Mouse (Mus musculus) gastrocnemius, postnatal 14 days (tissue): ENCODE data around the gene Acbd3. TPM values are rescaled to one million over a fixed set of nuclear protein-coding genes. Genes with fewer than 3 reads are reported as not detected.
A peak's percentile ranks its signal among the peaks of the same experiment; 100 is the strongest.

ENCODE experiments used
- DNase-seq: peaks from one replicate; pipeline ENCODE4 v3.0.0; 2021; ENCODE audit warnings: mixed read lengths
- intact Hi-C: fragments of 180-260 bp; cut with DNase I; formaldehyde crosslinking; loops from one replicate; pipeline ENCODE4 v1.15.1; 2025; ENCODE audit warnings: low total_unique reads
- total RNA-seq, 2 experiments: library from RNA; stranded (reverse); gene quantifications; 2 replicates each; pipeline ENCODE4 v1.2.3; 2021

Gene Acbd3
- total RNA-seq, 2 experiments from 2014 or later: 15.4 to 16.9 TPM

DNA sequence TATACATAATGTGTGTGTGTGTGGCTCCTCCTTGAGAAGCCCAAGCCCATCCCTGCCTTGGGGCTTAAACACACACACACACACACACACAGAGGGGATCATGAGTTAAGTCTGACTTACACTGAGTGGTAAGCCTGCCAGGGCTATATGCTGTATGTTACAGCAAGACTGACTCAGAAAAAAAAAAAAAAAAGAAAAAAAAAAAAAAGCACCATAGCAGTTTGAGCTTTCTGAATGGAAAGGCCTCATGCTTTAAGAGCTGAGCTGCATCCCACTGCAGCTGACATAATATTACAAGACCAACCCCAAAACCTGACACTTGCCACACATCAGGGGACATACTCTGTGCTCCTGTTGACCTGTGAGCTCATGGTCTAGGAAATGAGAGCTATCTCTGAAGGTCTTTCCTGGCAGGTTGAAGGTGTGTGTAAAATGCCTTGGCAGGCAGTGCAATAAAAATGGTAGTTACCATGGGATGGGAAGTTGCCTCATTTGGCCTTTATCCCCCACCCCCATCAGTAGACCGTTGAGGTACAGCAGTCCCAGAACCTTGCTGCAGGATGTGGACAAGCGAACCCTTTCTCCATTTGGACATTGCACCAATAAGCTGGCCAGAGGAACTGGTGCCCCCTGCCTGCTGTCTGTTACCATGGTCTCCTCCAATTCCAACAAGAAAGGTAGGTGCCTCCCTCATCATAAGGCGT, 31.6 kb downstream of the Acbd3 start:
- DNase-seq: no peak
- intact Hi-C loops: no loop called here

GRCm38 (mm10) chr1:180757956-180758520, 32.2 kb downstream of the Acbd3 start:
- intact Hi-C loops: no loop called here

DNA sequence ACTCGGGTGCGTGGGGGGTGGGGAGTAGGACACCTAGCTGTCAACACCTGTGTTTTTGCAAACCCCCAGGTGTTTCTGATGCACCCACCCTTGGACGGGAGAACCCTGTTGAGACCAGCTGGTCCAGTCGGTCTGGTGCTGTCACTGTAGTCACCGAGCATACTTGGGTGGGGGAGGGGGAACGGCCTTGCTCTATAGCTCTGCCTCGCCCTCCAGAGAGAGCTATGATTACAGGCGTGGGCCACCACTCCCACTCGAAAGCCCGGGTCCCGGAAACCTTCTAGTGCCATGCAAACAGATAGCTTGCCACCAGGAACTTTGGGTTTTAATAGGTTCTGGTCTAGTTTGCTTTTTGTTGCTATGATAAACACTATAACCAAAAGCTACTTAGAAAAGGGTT, 36.3 kb downstream of the Acbd3 start:
- DNase-seq: no peak
- intact Hi-C loops: loop anchor here (2.0 to 10.0 kb wide), 2 partner anchors 37 to 327 kb away; no protein-coding TSS in a partner anchor

More at GRCm38 (mm10) chr1:180757956-180758520, 32.2 kb downstream of the Acbd3 start:
- DNase-seq: no peak

DNA sequence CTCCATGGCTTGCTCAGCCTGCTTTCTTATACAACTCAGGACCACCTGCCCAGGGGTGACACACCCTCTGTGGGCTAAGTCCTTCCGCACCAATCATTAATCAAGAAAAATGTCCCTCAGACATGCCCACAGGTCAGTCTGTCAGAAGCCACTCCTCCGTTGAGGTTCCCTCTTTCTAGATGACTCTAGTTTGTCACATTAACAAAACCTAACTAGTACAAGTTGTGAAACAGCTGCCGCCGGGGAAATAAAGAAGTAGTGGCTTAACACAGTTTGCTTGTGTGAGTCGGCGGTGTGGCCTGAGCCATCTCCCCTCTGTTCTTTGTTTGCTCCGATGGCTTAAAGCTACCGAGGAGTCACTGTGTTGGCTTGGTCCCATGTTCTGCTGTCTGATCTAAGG, 36.8 kb downstream of the Acbd3 start:
- no peak for DNase-seq
- intact Hi-C loops: loop anchor here (2.0 to 10.0 kb wide), 2 partner anchors 38 to 328 kb away; no protein-coding TSS in a partner anchor

DNA sequence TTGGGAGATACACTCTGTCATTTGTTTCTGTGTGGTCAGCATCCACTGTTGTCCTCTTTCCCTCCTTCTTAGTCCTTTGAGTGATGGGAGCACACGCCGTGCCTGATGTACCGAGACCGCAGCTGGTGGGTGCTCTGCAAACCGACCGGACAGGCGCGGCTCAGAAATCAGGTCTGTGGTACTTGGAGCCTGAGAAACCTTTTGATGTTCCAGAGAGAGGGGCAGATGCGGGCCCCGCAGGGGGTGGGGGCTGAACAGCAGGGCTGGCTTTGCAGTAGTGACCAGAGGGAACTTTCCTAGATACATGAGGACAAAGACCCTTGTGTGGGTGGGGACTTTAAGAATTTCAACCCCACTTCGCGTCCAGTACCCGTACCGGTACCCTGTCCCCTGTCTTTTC, 37.5 kb downstream of the Acbd3 start:
- intact Hi-C loops: loop anchor here (2.0 to 10.0 kb wide), 2 partner anchors 39 to 329 kb away; no protein-coding TSS in a partner anchor
- DNase-seq: no peak

DNA sequence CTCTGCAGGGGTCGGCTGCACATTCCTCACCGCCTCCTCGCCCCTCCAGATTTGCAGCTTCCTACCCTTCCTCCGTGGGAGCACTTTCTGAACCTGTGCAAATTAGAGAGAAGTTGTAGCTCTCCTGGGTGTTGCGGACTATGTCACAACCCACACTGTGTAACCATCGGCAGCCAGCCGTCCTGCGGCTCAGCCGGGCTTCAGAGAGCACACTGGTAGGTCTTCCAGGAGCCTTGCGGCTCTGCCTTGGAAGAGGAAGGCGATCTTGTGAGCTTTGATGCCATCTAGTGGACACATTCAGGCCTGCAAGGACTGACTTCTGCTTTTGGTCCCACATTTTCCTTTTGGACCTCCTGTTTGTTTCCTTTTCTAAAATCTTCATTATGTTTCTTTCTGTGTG, 38.0 kb downstream of the Acbd3 start:
- intact Hi-C loops: loop anchor here (2.0 to 10.0 kb wide), 2 partner anchors 39 to 329 kb away; no protein-coding TSS in a partner anchor
- DNase-seq: peak; percentile 82

GRCm38 (mm10) chr1:180765393-180765792, 39.5 kb downstream of the Acbd3 start:
- intact Hi-C loops: loop anchor here (10.0 kb wide), 1 partner anchor 331 kb away; no protein-coding TSS in a partner anchor
- DNase-seq: no peak

DNA sequence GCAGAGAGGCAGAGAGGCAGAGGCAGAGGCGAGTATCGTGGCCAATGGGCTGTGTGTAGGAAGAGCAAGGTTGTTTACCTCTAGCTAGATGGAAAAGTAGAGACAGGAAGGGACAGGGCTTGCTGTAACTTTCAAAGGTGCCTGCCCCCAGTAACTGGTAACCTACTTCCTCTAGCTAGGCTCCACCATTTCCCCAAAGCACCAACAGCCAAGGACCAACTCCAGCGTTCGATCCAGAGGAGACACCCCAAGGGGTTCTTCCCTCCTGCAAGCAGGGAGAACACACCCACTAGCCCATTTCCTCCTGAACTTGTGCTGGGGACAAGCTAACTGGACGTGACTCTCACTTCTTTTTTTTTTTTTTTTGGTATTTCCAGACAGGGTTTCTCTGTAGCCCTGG, 40.7 kb downstream of the Acbd3 start:
- intact Hi-C loops: loop anchor here (10.0 kb wide), 1 partner anchor 332 kb away; no protein-coding TSS in a partner anchor
- no peak for DNase-seq

DNA sequence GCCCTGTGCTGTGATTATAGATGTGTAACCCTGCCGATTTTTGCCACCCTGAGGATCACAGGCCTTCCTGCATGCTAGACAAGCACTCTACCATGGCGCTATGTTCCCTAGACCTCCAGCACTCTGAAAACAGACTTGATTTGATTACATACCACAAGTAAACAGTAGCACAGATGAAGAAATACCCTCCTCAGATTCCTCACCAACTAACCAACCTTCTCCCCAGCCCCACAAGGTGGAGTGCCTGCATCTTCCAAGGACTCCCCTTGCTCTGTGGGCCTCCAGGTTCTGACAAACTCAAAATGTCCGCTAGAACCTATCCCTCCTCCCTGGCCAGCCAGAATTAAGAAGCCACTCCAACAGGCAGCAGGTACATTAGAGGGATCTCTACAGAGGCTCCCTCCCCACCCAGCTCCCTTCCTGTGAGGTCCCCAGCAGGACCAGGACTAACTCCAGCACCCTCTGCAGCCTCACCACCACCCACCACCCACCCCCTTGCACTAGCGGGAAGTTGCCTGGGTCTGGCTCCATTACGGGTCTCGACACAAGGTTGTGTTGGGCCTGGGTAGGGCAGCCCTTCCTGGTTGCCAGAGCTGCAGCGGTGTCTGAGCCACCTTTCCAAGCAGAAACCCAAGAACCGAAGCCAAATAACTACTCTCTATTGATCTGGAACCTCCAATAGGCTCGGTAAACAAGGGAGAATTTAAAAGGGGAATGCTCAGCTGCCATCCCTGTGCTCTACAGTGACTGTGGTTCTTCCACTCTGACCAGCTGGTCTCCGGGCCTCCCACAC, 41.9 kb downstream of the Acbd3 start:
- intact Hi-C loops: loop anchor here (10.0 kb wide), 1 partner anchor 333 kb away; no protein-coding TSS in a partner anchor

GRCm38 (mm10) chr1:180768334-180769168, 42.7 kb downstream of the Acbd3 start:
- DNase-seq: peak; percentile 81
- intact Hi-C loops: loop anchor here (10.0 kb wide), 1 partner anchor 334 kb away; no protein-coding TSS in a partner anchor

More for the DNA sequence above, 41.9 kb downstream of the Acbd3 start:
- no peak for DNase-seq

DNA sequence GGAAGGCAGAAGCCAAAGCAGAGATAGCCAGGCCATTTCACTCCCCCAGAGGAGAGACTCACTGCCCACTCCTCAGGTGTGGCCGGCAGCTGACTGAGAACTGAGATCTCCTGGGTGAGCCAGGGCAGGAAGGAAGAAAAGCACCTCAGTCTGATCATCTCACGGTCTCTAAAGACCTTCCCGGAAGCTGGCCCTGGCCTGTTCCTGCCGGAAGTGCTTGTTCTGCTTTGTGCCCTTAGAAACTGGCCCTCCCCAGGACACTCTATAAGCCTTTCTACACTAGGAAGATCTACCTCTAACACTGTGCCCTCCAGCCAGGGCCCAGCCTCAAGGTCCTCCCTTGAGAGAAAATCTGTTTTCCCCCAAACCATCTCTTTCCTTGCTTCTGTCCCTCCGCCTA, 45.5 kb downstream of the Acbd3 start:
- intact Hi-C loops: no loop called here
- no peak for DNase-seq

GRCm38 (mm10) chr1:180771722-180772121, 45.9 kb downstream of the Acbd3 start:
- no peak for DNase-seq
- intact Hi-C loops: no loop called here

- no peak for DNase-seq
- intact Hi-C loops: no loop called here
Observed at GRCm38 (mm10) chr1:180772291-180772690, 46.4 kb downstream of the Acbd3 start.

GRCm38 (mm10) chr1:180774664-180775063, 48.8 kb downstream of the Acbd3 start:
- no peak for DNase-seq
- intact Hi-C loops: loop anchor here (5.0 kb wide), 1 partner anchor 38 kb away; the partner anchor contains the start of gene H3f3a

GRCm38 (mm10) chr1:180775317-180775716, 49.5 kb downstream of the Acbd3 start:
- intact Hi-C loops: loop anchor here (5.0 kb wide), 1 partner anchor 37 kb away; the partner anchor contains the start of gene H3f3a
- no peak for DNase-seq

- intact Hi-C loops: loop anchor here (5.0 kb wide), 1 partner anchor 36 kb away; the partner anchor contains the start of gene H3f3a
- DNase-seq: no peak
Observed at GRCm38 (mm10) chr1:180775849-180776493, 50.1 kb downstream of the Acbd3 start.

DNA sequence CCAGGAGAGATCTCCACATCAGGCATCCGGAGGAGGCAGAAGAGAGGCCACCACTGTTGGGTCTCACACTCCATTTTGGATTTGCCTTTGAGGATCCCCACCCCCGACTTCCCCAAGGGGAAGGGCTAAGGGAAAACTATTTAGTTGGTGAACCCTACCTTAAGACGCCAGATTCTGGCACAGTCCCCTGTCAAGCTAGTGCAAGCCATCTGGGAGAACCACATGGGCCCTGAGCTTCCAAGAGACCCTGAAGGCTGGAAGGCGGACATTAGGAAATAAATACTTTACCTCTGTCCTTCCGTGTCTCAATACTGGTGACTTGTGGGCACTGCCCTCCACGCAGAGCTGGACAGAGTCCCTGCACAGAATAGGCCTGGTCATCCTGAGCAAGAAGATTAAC, 50.7 kb downstream of the Acbd3 start:
- intact Hi-C loops: loop anchor here (5.0 kb wide), 1 partner anchor 36 kb away; the partner anchor contains the start of gene H3f3a
- DNase-seq: no peak

- intact Hi-C loops: loop anchor here (5.0 kb wide), 1 partner anchor 35 kb away; the partner anchor contains the start of gene H3f3a
- no peak for DNase-seq
Observed at GRCm38 (mm10) chr1:180777289-180777659, 51.4 kb downstream of the Acbd3 start.
